Mouse (Mus musculus) MEL (cell line): ENCODE data around the gene Tnfsf12. TPM values are rescaled to one million over a fixed set of nuclear protein-coding genes. Genes with fewer than 3 reads are reported as not detected.

Source experiments
- DNase-seq: peaks from one replicate; pipeline ENCODE4 v3.0.0; 2011; ENCODE audit warnings: low read depth, low spot score
- H3K27ac ChIP-seq: 2 replicates; pipeline ENCODE4 v1.5.1; 2012; ENCODE audit warnings: low read depth, mild to moderate bottlenecking, control low read depth, low read length, moderate library complexity; ENCODE audit not compliant: control insufficient read depth
- H3K27me3 ChIP-seq, 2 experiments: fragments of 150-350 bp in 1 of 2; sonication (generic) in 1 of 2; 2 replicates each; pipeline ENCODE4 v1.6.1; 2012; ENCODE audit warnings: low read length in 2 of 2, mild to moderate bottlenecking in 2 of 2, improper control_type of control experiment in 1 of 2, moderate library complexity in 1 of 2; ENCODE audit not compliant: insufficient read depth in 2 of 2, control insufficient read depth in 1 of 2
- H3K36me3 ChIP-seq, 2 experiments: 2 replicates each; pipeline ENCODE4 v1.6.1; 2012 to 2014; ENCODE audit warnings: low read length in 2 of 2, improper control_type of control experiment in 1 of 2, inconsistent platforms in 1 of 2, mild to moderate bottlenecking in 1 of 2; ENCODE audit not compliant: insufficient read depth in 2 of 2, control insufficient read depth in 1 of 2
- H3K4me1 ChIP-seq, 2 experiments: fragments of 150-350 bp in 1 of 2; sonication (generic) in 1 of 2; 2 replicates each; pipeline ENCODE4 v1.6.1; 2012; ENCODE audit warnings: low read length in 2 of 2, improper control_type of control experiment in 1 of 2, mild to moderate bottlenecking in 1 of 2; ENCODE audit not compliant: insufficient read depth in 2 of 2, control insufficient read depth in 1 of 2
- H3K4me3 ChIP-seq, 2 experiments: fragments of 150-350 bp in 1 of 2; sonication (generic) in 1 of 2; 2 replicates each; pipeline ENCODE4 v1.5.1; 2012; ENCODE audit warnings: low read depth in 2 of 2, low read length in 2 of 2, mild to moderate bottlenecking in 2 of 2, moderate library complexity in 2 of 2, control low read depth in 1 of 2, improper control_type of control experiment in 1 of 2; ENCODE audit not compliant: control insufficient read depth in 1 of 2, insufficient read depth in 1 of 2
- H3K79me2 ChIP-seq: 2 replicates; pipeline ENCODE4 v1.6.1; 2012; ENCODE audit warnings: mild to moderate bottlenecking, low read length, moderate library complexity; ENCODE audit not compliant: control insufficient read depth, poor library complexity, insufficient read depth
- H3K9ac ChIP-seq: 2 replicates; pipeline ENCODE4 v1.6.1; 2012; ENCODE audit warnings: low read depth, mild to moderate bottlenecking, control low read depth, low read length, moderate library complexity; ENCODE audit not compliant: control insufficient read depth, poor library complexity, severe bottlenecking
- H3K9me3 ChIP-seq: fragments of 150-350 bp; sonication (generic); replicated peaks from 2 replicates; pipeline ENCODE4 v1.6.1; 2012; ENCODE audit warnings: mild to moderate bottlenecking, low read length, improper control_type of control experiment, moderate library complexity; ENCODE audit not compliant: insufficient read depth
- CHD2 ChIP-seq: IDR thresholded peaks from 2 replicates; pipeline ENCODE4 v1.6.1; 2011; ENCODE audit warnings: low read length, improper control_type of control experiment
- CTCF ChIP-seq, 3 experiments: IDR thresholded peaks in 2 of 3; conservative IDR thresholded peaks in 1 of 3; 2 replicates each; pipeline ENCODE4 v1.5.1; 2011 to 2012; ENCODE audit warnings: low read length in 3 of 3, low read depth in 2 of 3, mild to moderate bottlenecking in 2 of 3, improper control_type of control experiment in 1 of 3, inconsistent platforms in 1 of 3, mixed read lengths in 1 of 3, moderate library complexity in 1 of 3; ENCODE audit not compliant: control insufficient read depth in 1 of 3, insufficient read depth in 1 of 3, poor library complexity in 1 of 3, severe bottlenecking in 1 of 3
- GABPA ChIP-seq: IDR thresholded peaks from 2 replicates; pipeline ENCODE4 v1.6.1; 2012; ENCODE audit warnings: low read depth, mild to moderate bottlenecking, inconsistent platforms, low read length, improper control_type of control experiment, moderate library complexity
- MAX ChIP-seq: IDR thresholded peaks from 2 replicates; pipeline ENCODE4 v1.6.1; 2011; ENCODE audit warnings: low read length, improper control_type of control experiment
- MAZ ChIP-seq: IDR thresholded peaks from 2 replicates; pipeline ENCODE4 v1.6.1; 2012; ENCODE audit warnings: low read depth, mild to moderate bottlenecking, inconsistent platforms, low read length, improper control_type of control experiment
- MXI1 ChIP-seq: IDR thresholded peaks from 2 replicates; pipeline ENCODE4 v1.6.1; 2011; ENCODE audit warnings: mild to moderate bottlenecking, low read depth, low read length, improper control_type of control experiment
- MYB ChIP-seq: IDR thresholded peaks from 2 replicates; pipeline ENCODE4 v1.6.1; 2011; ENCODE audit warnings: mild to moderate bottlenecking, low read depth, low read length, improper control_type of control experiment
- NELFE ChIP-seq: IDR thresholded peaks from 2 replicates; pipeline ENCODE4 v1.6.1; 2011; ENCODE audit warnings: low read depth, low read length, improper control_type of control experiment
- POLR2AphosphoS2 ChIP-seq: IDR thresholded peaks from 2 replicates; pipeline ENCODE4 v1.6.1; 2011; ENCODE audit warnings: low read length, improper control_type of control experiment
- SIN3A ChIP-seq: IDR thresholded peaks from 2 replicates; pipeline ENCODE4 v1.6.1; 2012; ENCODE audit warnings: low read length, improper control_type of control experiment, inconsistent platforms
- SMC3 ChIP-seq: IDR thresholded peaks from 2 replicates; pipeline ENCODE4 v1.6.1; 2011; ENCODE audit warnings: low read depth, low read length, improper control_type of control experiment
- UBTF ChIP-seq: IDR thresholded peaks from 2 replicates; pipeline ENCODE4 v1.6.1; 2012; ENCODE audit warnings: low read depth, mild to moderate bottlenecking, inconsistent platforms, low read length, improper control_type of control experiment, moderate library complexity, borderline replicate concordance; ENCODE audit not compliant: insufficient read depth
- USF1 ChIP-seq: IDR thresholded peaks from 2 replicates; pipeline ENCODE4 v1.6.1; 2014; ENCODE audit warnings: low read depth, mild to moderate bottlenecking, inconsistent platforms, low read length, improper control_type of control experiment, moderate library complexity
- ZC3H11A ChIP-seq: IDR thresholded peaks from 2 replicates; pipeline ENCODE4 v1.6.1; 2012; ENCODE audit warnings: low read depth, mild to moderate bottlenecking, inconsistent platforms, low read length, improper control_type of control experiment
- ZKSCAN1 ChIP-seq: IDR thresholded peaks from 2 replicates; pipeline ENCODE4 v1.6.1; 2012; ENCODE audit warnings: low read depth, mild to moderate bottlenecking, inconsistent platforms, low read length, improper control_type of control experiment, moderate library complexity
- polyA plus RNA-seq, 2 experiments: library from polyadenylated mRNA; stranded (reverse) in 1 of 2; unstranded in 1 of 2; fragments of >175 nt in 1 of 2; fragments of >200 nt in 1 of 2; gene quantifications; 2 replicates each; pipeline versions ENCODE4 v1.2.1 to v1.2.4; 2012; ENCODE audit warnings: low replicate concordance in 2 of 2, low read depth in 1 of 2; ENCODE audit not compliant: insufficient read length in 2 of 2, insufficient read depth in 1 of 2, missing spikeins in 1 of 2
- total RNA-seq: library from RNA; depleted of rRNA; stranded (reverse); fragments of 300-350 nt; gene quantifications from 2 replicates; pipeline ENCODE4 v1.2.3, GENCODE M21; 2012

Tnfsf12 gene
- total and polyA plus RNA-seq, 3 experiments, result 0.10 TPM; not detected in 2

DNA sequence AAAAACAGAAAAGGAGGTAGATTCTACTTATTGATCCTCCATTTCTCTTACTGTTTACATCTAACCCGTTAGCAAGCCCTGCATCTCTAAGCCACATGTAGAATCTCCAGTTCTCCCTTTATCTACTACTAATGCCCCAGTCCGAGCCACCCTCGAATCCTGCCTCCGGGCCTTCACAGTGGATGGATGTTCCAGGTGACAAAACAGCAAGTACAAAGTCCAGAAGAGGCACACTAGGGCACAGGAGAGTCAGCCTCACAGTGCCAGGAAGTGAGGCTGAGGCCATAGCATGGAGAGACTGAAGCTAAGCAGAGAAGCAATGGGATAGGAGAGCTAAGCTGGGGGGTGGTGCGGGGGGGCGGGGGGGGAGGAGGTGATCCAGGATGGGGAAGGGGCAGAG, 2.8 kb downstream of the Tnfsf12 start:
- Histone ChIP-seq H3K36me3 (no peaks in the 10 kb centered on the region), H3K79me2 (no peaks in the 10 kb centered on the region), H3K27ac (no peak overlapping the region), H3K27me3 (no peaks in the 10 kb centered on the region), H3K9me3 (no peaks in the 10 kb centered on the region), H3K9ac (no peak overlapping the region), H3K4me1 (peaks cover 0 to 6% of the 10 kb centered on the region in 2 experiments; a peak in 1 of 4 replicates), H3K4me3 (no peak overlapping the region)
- no peak for TF ChIP-seq ZC3H11A
- TF ChIP-seq POLR2AphosphoS2, result no peak
- no peak for TF ChIP-seq ZKSCAN1
- no peak for TF ChIP-seq SMC3
- TF ChIP-seq UBTF, result no peak
- no peak for TF ChIP-seq USF1
- TF ChIP-seq CHD2, result no peak
- no peak for TF ChIP-seq MXI1
- TF ChIP-seq MYB, result no peak
- TF ChIP-seq MAZ, result no peak
- no peak for TF ChIP-seq NELFE
- no peak for DNase-seq

GRCm38 (mm10) chr11:69692196-69692811, 3.3 kb downstream of the Tnfsf12 start:
- TF ChIP-seq SMC3 (no peak), GABPA (no peak), CTCF (IDR thresholded peaks at IDR 0.05 in 2 of 3, conservative IDR thresholded peaks at IDR 0.05 in 1 of 3; ENCODE audit: control insufficient read depth in 1 of 3, insufficient read depth in 1 of 3, low read depth in 2 of 3, low read length in 3 of 3, poor library complexity in 1 of 3, severe bottlenecking in 1 of 3) (no peak), SIN3A (no peak), ZC3H11A (no peak), MAX (no peak), ZKSCAN1 (no peak), MAZ (no peak)
- Histone ChIP-seq H3K27me3 (no peaks in the 10 kb centered on the region), H3K9ac (no peak overlapping the region), H3K4me3 (no peak overlapping the region), H3K9me3 (no peaks in the 10 kb centered on the region), H3K36me3 (no peaks in the 10 kb centered on the region), H3K4me1 (peaks cover 0 to 6% of the 10 kb centered on the region in 2 experiments; a peak in 1 of 4 replicates), H3K79me2 (no peaks in the 10 kb centered on the region), H3K27ac (no peak overlapping the region)
- DNase-seq, result no peak
